Mouse (Mus musculus) heart, postnatal 4 days (tissue): Measurements from ENCODE around the gene Hist1h1d. TPM values are rescaled to one million over a fixed set of nuclear protein-coding genes. Genes with fewer than 3 reads are reported as not detected.

Source experiments
- DNase-seq: peaks from one replicate; pipeline ENCODE4 v3.0.0; 2021
- total RNA-seq, 2 experiments: library from RNA; stranded (reverse); gene quantifications; 2 replicates each; pipeline ENCODE4 v1.2.3; 2021

Gene Hist1h1d
- 10 to 100 TPM; 40.0 to 43.0 TPM for total RNA-seq

- no peak for DNase-seq
Measured at GRCm38 (mm10) chr13:23552962-23553361, at the start of gene Hist1h1d. Gene Hist1h1d, plus strand, starts transcription at chr13:23553262.

GRCm38 (mm10) chr13:23503797-23504196, 49.3 kb upstream of the Hist1h1d start:
- DNase-seq = peak; percentile 60

GRCm38 (mm10) chr13:23505662-23506345, 47.3 kb upstream of the Hist1h1d start:
- no peak for DNase-seq

GRCm38 (mm10) chr13:23506351-23506750, 46.7 kb upstream of the Hist1h1d start:
- DNase-seq = peak; percentile 47

DNA sequence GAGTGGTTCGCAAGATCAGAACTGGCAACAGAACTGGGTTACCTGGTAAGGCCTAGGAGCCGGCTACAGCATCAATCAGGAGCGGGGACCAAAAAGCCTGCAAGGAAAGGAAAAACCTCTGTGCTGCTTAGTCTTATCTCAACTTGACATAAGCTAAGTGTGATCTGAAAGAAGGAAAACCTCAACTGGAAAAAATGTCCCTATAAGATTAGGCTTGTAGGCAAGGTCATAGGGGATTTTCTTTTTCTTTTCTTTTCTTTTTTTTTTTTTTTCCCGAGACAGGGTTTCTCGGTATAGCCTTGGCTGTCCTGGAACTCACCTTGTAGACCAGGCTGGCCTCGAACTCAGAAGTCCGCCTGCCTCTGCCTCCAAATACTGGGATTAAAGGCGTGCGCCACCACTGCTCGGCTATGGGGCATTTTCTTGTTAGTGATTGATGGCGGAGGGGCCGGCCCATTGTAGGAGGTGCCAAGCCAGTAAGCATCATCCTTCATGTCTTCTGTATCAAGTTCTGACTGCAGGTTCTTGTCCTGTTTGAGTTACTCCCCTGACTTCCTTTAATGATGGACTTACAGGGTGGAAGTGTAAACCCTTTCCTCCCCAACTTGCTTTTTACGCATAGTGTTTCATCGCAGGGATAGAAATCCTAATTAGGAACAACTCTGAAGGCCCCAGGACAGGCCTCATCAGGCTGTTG, 46.1 kb upstream of the Hist1h1d start:
- DNase-seq = no peak

DNA sequence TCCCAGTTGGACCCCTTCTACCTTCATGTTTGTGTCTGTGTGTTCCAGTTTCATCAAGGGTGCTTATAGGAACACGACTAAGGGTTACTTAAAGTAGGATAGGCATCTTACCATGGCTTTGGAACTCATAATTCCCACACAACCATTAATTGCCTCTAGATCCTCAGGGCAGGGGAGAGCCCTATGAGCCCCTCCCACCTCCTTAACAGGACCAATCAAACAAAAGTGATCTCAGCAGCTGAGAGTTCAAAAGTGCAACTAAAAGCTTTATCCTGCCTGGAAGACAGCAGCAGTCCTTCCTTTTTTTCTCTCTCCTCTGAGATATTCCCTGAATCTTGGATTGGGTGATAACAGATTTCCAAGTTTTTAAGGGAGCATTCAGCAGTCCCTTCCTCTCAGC, 42.9 kb upstream of the Hist1h1d start:
- DNase-seq = no peak

- no peak for DNase-seq
Measured at GRCm38 (mm10) chr13:23513517-23513916, 39.5 kb upstream of the Hist1h1d start.

DNA sequence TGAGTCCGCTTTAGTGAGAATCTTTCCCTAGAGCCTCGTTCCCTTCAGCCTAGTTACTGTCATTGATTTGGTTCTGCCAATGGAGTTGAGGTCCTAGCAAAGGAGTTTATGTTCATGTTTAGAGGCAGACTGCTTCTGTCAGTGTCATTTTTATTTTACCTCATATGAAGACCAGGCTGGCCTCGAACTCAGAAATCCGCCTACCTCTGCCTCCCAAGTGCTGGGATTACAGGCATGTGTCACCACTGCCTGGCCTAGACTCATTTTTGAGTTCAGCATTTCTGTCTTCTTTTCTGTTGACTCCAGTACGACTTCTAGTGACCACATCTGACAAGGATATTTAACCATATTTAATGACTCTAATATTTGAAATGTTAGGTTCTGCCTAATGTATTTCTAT, 37.8 kb upstream of the Hist1h1d start:
- DNase-seq = no peak

GRCm38 (mm10) chr13:23515826-23516620, 37.0 kb upstream of the Hist1h1d start:
- no peak for DNase-seq

GRCm38 (mm10) chr13:23516822-23517602, 36.0 kb upstream of the Hist1h1d start:
- peak; percentile 79 for DNase-seq

DNA sequence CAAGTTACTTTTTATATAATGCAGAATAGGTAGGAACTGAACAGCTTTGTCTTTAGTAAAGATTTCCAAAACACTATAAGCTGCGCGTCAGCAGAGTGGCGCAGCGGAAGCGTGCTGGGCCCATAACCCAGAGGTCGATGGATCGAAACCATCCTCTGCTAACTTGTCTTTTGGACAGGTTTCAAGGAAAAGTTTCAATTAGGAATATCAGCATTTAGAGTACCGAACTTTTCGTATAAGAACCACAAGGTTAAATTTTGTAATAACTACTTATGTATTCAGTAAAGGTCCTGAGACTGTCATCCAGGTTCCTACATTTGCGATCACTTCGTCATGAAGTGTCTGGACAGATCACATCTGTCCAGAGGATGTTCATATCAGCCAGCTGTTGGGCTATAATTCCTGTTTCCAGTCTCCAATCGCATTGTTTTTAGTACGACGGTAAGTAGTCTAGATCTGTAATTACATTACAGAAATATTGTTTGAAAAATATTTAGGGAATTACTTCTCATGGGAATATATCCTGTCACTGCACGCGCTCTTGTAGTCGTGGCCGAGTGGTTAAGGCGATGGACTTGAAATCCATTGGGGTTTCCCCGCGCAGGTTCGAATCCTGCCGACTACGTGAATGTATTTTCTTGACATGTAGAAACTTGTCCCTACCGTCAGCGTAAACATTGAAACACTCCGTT, 35.3 kb upstream of the Hist1h1d start:
- peak; percentile 93 for DNase-seq

GRCm38 (mm10) chr13:23518295-23518603, 34.8 kb upstream of the Hist1h1d start:
- DNase-seq = no peak

- peak; percentile 86 for DNase-seq
Measured at GRCm38 (mm10) chr13:23518885-23519284, 34.2 kb upstream of the Hist1h1d start.

DNA sequence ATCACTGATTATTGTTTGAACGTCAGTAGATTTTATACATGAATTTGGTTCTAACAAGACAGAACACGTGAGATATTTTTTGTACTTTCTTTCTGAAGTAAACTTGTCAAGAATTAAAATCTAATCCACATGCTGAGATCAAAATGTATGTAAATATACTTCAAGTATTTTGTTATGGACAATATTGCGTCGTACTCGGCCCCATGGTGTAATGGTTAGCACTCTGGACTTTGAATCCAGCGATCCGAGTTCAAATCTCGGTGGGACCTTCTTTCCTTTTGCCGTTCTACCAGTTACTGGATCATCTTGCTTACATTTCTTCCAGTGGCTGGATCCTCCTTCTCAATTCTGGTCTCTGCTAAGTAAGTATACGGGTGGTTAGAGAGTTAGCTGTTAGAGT, 33.6 kb upstream of the Hist1h1d start:
- DNase-seq = peak; percentile 86

GRCm38 (mm10) chr13:23521703-23522102, 31.4 kb upstream of the Hist1h1d start:
- DNase-seq = peak; percentile 83

GRCm38 (mm10) chr13:23523976-23524375, 29.1 kb upstream of the Hist1h1d start:
- DNase-seq = no peak

GRCm38 (mm10) chr13:23524654-23525053, 28.4 kb upstream of the Hist1h1d start:
- peak; percentile 84 for DNase-seq

DNA sequence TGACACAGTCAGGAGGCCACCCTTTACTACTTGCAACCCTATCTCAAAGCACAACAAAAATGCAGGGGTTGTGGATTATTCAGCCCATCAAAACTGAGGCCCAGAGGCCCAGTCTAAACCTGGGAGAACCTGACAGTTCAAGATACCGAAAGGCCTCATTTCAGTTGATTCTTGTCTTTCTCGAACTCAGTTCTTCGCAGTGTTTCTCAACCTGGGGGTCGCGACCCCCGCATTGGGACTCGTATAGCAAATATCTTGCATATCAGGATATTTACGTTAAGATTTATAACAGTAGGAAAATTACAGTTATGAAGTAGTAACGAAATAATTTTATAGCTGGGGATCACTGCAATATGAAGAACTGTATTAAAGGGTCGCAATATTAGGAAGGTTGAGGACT, 27.2 kb upstream of the Hist1h1d start:
- no peak for DNase-seq

DNA sequence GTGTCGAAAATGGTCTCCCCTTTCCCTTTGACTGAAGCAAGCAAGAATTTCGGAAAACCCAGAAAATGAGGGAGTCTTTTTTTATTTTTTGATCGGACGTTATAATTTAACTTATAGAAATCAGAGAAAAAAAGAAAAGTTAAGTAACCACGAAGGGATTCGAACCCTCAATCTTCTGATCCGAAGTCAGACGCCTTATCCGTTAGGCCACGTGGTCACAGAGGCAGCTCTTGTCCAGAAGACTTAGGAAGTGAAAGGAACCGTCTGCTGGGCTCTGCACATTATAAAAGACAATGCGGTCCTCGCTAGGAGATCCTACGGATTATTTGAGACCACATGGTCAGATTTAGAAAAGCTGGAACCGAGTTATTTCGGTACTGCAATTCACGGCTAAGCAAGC, 26.8 kb upstream of the Hist1h1d start:
- peak; percentile 95 for DNase-seq

GRCm38 (mm10) chr13:23529005-23529404, 24.1 kb upstream of the Hist1h1d start:
- no peak for DNase-seq

DNA sequence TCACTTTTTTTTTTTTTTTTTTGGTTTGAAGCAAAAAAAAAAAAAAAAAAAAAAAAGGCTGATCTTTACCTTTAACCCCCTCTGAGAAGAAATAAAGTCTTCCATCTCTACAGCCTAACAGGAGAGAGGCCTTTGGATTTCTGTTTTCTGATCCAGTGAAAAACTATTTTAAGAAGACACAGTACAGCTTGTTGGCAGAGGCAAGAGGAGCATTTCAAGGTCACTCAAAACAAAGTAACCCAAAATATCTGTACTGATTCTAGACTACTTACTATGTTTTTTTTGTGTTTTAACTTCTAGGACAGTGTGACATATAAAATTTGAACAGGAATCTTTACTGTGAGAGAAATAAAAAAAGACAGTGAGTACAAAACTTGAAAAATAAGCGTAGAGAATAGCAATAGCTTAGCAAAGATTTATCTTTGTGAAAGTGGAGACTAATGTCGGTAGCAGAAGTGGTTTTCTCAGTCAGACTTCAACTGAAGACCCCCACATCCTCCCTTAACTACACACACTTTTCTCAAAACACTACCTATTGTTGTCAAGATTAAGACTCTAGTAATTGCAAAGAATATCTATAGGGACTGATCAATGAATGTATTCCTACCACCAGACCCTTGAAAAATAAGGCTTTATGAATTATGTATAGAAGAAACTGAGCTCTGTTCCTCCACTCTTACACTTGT, 23.4 kb upstream of the Hist1h1d start:
- no peak for DNase-seq
